Mouse (Mus musculus) cerebellum, adult 18-20 months (tissue): ENCODE results near the gene Gm20777.
"Not testable (repeated sequence)": the region's sequence is repeated elsewhere in the genome, so short reads cannot be mapped to it uniquely, and the experiment has no call there.

Experiments
- DNase-seq, 2 experiments: peaks; one replicate each; pipeline ENCODE4 v3.0.0; 2021

Gm20777 gene

GRCm38 (mm10) chrY:10752350-10752749 lies at the start of gene Gm20777:
TSS of gene Gm20777 (minus strand) at chrY:10752450.
- not testable (repeated sequence) for DNase-seq

GRCm38 (mm10) chrY:10709551-10709950 lies 42.7 kb downstream of the Gm20777 start:
- DNase-seq, result peak; percentile 18 to 20

DNA sequence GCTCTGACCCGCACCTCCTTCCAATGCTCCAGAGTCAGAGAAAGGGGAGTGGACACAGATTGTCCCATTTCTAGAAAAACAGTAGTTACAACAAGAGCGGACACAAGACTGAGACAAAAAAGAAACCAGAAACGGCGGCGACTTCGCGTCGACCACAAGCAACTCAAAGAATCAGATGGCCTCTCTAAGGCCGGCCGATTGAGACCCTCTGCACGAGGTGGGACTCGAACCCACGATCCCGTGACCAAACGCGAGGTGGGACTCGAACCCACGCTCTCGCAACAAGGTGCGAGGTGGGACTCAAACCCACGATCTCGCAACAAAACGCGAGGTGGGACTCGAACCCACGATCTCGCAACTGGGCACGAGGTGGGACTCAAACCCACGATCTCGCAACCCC lies 43.5 kb downstream of the Gm20777 start:
- not testable (repeated sequence) for DNase-seq

GRCm38 (mm10) chrY:10708226-10708625 lies 44.0 kb downstream of the Gm20777 start:
- not testable (repeated sequence) for DNase-seq

- not testable (repeated sequence) for DNase-seq
Measured at GRCm38 (mm10) chrY:10706686-10707085, 45.6 kb downstream of the Gm20777 start.
